Mouse (Mus musculus): ENCODE measurements around the gene Hoxd11.
A peak's percentile ranks its signal among the peaks of the same experiment; 100 is the strongest.

Hoxd11 gene

GRCm38 (mm10) chr2:74682796-74683195 lies 3.4 kb downstream of the Hoxd11 start:
- no peak for DNase-seq

- DNase-seq: no peak
Measured at GRCm38 (mm10) chr2:74683471-74683951, 4.2 kb downstream of the Hoxd11 start.

GRCm38 (mm10) chr2:74684106-74684505 lies 4.7 kb downstream of the Hoxd11 start:
- no peak for DNase-seq

GRCm38 (mm10) chr2:74685059-74685603 lies 5.8 kb downstream of the Hoxd11 start:
- no peak for DNase-seq

GRCm38 (mm10) chr2:74686301-74686987 lies 7.1 kb downstream of the Hoxd11 start:
- peak; percentile 83 for DNase-seq

GRCm38 (mm10) chr2:74686988-74687697 lies 7.8 kb downstream of the Hoxd11 start:
- DNase-seq: no peak

- DNase-seq: no peak
Measured at GRCm38 (mm10) chr2:74687698-74688555, 8.6 kb downstream of the Hoxd11 start.

- DNase-seq: no peak
Measured at GRCm38 (mm10) chr2:74688795-74689573, 9.6 kb downstream of the Hoxd11 start.

GRCm38 (mm10) chr2:74689574-74690337 lies 10.4 kb downstream of the Hoxd11 start:
- no peak for DNase-seq

GRCm38 (mm10) chr2:74690338-74690716 lies 11.0 kb downstream of the Hoxd11 start:
- no peak for DNase-seq

GRCm38 (mm10) chr2:74691022-74691951 lies 11.9 kb downstream of the Hoxd11 start, which contains the start of gene Hoxd10:
Hoxd10 (plus strand) TSS chr2:74691924.
- DNase-seq: peak; percentile 79

GRCm38 (mm10) chr2:74691995-74692807 lies 12.8 kb downstream of the Hoxd11 start:
- DNase-seq: no peak

GRCm38 (mm10) chr2:74692808-74693431 lies 13.6 kb downstream of the Hoxd11 start:
- DNase-seq: no peak

GRCm38 (mm10) chr2:74693432-74693827 lies 14.1 kb downstream of the Hoxd11 start:
- DNase-seq: no peak

GRCm38 (mm10) chr2:74694066-74694465 lies 14.7 kb downstream of the Hoxd11 start:
- peak; percentile 62 for DNase-seq

GRCm38 (mm10) chr2:74695383-74695782 lies 16.0 kb downstream of the Hoxd11 start:
- DNase-seq: no peak

- no peak for DNase-seq
Measured at GRCm38 (mm10) chr2:74695813-74696430, 16.6 kb downstream of the Hoxd11 start.
